Mouse (Mus musculus) adrenal gland, adult (tissue): Measurements from ENCODE around the gene Celf3.

Source experiments
- DNase-seq, 2 experiments: peaks; one replicate each; pipeline ENCODE4 v3.0.0; 2022 to 2023; ENCODE audit warnings: low spot score in 1 of 2; ENCODE audit not compliant: inconsistent age in 2 of 2

Gene Celf3

DNA sequence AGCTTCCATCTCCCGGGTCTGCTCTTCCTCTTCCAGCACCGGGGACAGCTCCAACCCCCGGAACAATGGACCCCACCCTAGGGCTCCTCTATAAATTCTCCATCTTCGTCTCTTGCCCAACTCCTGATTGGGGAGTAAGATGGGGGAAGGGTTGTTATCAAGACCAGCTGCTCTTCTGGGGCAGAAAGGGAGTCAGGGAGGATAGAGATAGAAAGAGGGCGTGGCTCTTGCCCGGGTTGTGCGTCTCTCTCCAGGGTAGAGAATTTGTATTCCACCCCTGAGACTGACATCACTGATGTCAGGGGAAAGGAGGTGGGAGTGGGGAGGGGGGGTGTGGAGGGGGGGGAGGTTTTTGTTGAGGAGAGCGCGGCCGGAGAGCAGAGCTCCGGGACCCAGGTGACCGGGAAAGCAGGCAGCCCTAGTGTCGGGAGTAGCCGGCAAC, at the start of gene Celf3:
TSS of gene Celf3 (plus strand) at position 315 of the 442 bp plus-strand sequence.
- peak; percentile 23 to 54 for DNase-seq

DNA sequence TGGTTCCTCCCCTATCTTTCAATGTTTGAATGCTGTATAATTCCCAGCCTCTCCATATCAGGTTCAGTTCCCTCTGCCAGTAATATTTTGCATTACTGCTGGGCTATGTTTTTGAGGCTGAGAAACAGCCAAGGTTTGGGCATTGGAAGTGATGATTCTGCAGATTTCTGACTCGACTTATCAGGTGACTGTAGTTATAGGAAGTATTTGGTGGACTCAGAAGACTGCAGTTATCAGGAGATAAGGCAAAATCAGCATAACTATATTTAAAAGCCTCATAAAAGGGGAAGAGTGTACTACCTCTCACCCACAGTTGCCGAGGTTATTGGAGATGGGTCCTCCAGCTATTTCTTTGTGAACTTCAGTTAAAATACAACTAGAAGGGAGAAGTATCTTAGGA, 47.1 kb upstream of the Celf3 start:
- DNase-seq: no peak

DNA sequence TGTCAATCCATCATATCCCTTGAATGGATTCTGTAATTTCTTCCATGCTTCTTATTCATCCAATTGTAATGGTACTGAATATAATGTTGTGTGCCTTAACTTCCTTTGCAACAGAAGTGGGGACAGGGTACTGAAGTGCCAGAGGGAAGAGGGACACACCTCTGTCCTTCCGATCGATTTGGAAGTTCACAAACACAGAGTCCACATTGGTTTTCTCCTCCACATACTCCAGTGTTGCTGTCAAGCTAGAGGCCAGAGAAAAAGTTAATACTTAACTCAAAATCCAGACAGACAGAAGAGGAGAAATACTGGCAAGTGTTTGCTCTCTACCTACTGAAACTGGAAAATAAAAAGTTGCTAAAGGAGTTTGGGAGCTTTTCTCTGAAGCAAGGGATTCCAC, 43.8 kb upstream of the Celf3 start:
- DNase-seq: no peak

DNA sequence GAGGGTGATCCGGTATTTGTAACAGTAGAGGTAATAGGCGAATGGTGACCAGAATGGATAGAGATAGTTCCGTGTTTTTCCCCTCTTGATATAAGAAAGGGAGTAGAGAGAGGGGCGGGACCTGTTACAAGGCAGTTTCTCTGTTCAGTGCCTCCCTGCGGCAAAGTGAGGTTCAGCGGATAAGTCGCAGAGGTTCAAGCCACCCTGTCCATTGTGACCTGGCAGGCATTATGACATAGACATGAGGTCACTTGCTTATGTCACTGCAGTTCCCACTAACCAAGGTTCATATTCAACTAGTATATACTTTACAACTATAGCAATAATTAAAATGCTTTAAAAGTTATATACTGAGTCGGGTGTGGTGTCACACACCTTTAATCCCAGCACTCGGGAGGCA, 41.7 kb upstream of the Celf3 start:
- no peak for DNase-seq

DNA sequence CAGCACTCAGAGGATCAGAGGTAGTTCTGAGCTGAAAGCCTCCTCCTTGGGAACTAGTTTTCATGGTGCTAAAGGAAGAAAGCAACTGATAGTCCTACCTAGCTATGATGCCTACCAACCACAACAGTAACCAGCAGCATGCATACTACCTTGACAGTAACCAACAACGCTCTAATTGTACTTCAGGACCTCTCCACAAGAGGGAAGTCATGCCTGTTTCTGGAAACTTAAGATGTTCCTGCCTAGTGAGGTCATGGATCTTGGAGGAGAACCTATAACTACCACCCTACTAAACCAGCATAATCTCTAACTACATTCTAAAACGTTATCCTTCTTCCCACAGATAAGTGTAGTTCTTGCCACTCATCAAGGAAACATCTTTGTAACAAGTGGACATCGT, 36.9 kb upstream of the Celf3 start:
- DNase-seq: peak in 1 of 2 experiments; percentile 37

DNA sequence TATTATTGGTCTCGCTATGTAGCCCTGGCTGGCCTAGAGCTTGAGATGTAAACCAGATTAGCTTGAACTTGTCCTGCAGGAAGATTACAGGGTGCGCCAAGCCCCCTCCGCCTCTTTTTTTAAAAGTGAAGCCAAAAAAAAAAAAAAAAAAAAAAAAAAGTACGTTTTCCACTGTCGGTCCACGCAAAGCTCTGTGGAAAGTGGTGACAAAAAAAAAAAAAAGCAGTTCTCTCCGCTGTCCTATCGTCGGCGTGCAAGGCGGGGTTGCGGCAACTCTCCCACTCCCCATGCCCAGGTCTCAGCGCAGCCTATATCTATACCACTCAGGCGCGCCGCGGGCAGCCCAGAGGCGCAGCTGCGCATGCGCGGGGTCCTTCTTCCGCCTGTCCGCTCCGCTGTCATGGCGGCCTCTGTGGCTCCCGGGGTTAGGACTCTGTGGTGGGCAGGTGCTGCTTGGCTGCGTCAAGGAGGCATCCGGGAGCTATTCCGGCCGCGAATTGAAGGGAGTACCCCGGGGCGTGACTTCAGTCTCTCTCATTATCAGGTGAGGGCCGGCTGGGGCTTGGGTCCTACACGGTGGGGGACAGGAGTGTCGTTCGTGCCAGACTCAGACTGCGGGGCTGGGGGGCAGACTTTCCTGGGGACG, 35.0 kb upstream of the Celf3 start, which contains the start of gene Mrpl9:
TSS of gene Mrpl9 (plus strand) at position 368 of the 646 bp plus-strand sequence.
- peak; percentile 95 to 97 for DNase-seq

DNA sequence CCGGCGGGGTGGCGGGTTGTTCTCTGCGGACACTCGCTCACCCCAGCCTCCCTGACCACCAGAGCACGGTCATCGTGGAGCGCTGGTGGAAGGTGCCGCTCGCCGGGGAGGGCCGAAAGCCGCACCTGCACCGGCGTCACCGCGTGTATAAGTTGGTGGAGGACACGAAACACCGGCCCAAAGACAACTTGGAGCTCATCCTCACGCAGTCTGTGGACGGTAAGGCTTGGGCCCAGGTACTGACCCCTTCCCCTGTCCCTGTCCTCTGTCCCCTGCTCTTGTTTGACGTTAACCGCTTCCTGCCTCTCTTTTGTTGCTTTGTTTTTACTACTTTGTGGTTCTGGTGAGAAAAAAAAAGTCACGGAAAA, 34.5 kb upstream of the Celf3 start, which contains the start of gene Oaz3:
TSS of gene Oaz3 (minus strand) at position 319 of the 368 bp plus-strand sequence.
- no peak for DNase-seq

DNA sequence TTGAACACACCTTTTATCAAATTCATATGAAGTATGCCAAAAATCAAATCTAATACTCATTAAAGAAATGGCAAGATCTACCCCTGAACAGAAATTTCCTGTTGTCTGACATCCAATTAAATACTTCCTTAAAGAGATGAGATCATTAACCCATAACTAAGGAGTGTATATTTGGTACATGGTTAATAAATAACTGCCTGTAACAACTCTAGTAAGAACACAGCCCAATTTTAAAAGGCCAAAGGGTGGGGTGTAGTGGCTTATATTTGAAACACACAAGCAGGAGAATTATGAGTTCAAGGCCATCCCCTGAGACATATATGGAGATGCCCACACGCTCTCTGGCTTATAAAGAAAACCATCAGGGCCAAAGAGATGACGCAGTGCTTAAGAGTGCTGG, 28.7 kb upstream of the Celf3 start:
- no peak for DNase-seq

DNA sequence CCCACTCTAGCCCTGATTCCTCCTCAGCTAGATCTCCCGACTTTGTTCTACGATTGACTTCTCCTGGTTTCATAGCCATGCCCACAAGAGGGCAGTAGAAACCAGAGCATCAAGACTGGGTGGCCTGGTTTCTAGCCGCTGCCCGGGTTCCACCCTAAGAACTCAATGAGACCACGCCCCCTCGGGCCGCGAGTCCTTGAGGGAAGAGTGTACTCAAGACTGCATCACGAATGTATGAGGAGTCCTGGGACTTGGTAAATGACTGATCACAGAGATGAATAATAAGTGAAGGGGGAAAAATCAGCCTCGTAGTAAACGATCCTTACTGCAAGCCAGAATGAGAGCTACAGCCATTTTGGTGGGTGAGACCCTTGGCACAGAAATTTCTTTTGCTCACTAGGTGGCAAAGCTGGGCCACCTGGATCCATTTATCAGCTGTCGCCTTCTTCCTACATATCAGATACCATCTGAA, 21.5 kb upstream of the Celf3 start:
- peak; percentile 86 to 94 for DNase-seq

DNA sequence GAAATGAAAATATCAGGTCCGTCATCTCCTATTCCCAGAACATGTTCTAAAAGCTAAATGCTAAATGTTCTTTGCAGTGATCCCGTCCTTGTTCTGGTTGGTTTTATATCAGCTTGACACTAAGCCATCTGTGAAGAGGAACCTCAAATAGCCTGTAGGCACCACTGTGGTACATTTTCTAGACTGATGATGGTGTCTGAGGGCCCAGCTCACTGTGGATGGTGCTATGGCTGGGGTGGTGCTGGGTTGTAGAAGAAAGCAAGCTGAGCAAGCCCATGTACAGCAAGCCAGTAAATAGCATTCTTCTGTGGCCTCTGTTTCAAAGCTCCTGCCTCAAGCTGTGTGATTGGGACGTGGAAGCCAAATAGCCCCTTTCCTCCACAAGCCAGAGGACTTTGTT, 21.0 kb upstream of the Celf3 start:
- DNase-seq: no peak

DNA sequence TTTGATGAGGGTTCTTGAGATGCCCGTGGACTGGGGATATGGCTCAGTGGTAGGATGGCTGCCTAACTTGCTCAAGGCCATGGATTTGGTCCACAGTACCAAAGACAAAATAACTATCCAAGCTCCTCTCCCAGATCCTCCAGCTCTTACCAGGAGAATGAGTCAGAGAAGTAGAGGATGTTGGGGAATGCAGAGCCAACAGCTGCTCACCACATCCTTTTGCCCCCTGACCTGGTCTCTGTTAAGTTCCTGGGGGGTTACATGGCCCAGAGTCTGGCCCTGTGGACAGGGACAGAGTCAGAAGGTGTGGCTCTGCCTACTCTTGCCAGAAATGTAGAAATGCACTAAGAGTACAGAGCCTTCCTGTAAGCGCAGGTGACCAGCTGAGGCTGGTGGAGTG, 18.3 kb upstream of the Celf3 start:
- DNase-seq: no peak

DNA sequence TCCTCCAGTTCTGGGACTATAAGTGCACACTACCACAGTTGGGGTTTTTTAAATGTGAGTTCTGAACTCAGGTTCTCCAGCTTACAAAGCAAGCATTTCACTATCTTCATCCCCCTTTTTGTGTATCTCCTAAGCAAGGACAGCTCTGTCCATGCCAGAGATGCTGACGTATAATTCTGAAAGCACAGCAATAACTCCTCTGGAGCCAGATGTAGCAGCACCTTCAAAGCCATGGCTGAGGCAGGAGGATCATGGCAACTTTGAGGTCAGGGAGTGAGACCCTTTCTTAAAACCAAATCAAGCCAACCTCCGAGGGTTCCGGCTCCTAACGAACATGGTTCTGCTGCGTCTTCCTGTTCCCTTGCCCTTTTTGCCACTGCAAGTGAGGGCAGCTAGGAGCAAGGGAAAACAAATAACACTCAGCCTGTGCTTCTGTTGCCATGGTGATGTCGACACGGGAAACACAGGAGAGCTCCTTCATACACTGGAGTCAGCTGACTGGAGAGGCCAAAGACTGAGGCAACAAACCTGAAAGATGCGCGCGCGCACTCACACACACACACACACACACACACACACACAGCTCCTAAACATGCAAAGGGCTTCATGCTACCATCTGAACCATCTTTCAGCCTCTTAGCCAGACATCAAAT, 14.0 kb upstream of the Celf3 start:
- peak in 1 of 2 experiments; percentile 47 for DNase-seq

DNA sequence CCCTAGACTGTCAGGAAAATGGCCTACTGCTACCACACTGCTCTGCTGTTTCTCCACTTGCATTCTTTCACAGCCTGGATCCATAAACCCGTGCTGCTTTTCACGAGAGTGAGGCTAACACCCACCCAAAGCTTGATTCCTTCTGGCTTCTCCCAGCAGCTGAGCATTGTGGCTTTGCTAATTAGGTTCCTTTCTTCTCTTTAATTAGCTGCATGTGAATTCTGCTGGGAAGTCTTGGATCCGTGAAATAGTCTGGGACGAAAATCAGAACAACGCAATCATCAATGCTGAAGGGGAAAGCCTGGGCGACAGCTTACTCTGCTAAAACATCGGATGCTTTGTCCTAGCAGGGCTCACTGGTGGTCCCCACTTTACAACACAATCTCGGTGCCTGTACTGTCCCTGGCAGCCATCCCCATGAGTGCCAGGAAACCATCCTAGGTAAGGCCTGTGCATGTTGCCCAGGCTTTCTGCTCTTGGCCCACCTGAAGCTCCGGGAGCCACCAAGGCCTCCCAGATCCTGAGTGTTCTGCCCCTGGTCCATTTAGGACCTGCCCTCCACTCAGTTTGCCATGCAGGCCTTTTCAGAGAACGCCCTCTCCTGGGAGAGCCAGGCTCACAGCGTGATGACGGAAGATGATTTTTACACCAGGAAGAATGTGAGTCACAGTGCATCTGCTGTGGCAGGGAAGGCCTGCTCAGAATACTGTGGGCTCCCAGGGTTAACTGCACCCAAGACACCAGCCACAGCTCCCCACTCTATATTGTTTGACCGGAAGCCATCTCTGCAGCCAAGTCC, 12.3 kb upstream of the Celf3 start:
- DNase-seq: no peak

DNA sequence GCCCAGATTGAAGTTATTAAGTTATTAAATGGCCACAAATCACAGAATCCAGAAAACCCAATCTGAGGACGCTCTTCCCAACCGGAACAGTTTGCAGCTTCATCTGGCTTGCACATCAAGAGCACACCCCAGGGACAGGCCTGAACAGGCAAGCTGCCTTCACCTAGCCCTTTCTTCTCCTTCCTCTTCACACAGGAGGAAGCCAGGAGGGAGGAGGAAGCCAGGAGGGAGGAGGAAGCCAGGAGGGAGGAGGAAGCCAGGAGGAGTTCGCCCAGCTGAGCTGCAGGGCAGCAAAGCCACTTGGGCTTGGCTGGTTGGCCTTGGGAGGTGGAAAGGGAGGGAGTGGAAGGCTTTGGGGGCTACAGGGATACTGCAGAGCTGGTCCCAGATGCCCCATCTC, 9.2 kb upstream of the Celf3 start:
- DNase-seq: no peak

DNA sequence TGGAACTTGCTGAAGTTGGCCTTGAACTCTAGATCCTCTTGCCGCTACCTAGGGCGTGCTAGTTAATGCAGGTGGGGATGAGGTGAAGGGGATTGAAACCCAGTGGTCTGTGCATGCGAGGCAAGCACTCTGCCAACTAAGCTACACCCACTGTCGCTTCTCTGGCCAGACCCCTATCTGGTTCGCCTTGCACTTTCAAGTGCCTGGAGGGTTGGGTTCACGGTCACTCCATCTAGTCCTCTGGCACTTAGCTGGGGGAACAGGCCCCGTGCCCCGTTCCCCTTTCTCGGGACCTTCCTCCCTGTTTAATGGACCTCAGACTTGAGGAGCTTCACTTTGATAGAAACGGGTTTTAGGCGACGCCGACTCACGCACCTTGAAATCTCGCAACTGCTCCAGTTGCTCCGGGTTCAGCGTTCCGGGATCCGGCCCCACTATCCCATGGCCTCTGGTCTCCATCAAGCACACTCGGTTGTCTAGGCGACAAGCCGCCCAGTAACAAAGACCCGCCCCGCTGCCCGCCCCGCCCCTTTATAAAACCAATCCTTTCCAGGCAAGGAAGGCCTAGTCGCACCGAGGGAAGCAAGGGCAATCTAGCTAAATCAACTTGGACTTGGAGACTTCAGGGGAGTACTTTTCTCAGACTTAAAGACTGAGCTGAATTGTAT, 5.5 kb upstream of the Celf3 start:
- peak; percentile 23 to 58 for DNase-seq

DNA sequence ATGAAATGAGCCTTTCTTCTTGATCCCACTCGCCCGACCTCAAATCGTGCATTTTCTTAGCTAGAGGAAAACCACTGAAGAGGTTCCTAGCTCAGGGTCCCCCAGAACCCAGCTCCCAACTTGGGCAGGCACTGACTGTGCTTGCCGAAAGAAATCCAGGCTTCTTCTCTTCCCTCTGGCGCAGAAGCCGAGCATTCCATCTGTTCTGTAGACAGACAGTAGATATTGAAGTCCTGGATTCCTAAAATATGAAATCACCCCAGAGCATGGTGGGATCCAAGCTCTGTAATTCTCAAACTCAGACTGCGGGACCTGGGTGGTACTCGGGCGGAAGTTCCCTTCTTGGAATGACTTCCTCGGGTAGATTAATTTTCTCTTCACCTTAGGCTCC, 5.0 kb upstream of the Celf3 start:
- no peak for DNase-seq

DNA sequence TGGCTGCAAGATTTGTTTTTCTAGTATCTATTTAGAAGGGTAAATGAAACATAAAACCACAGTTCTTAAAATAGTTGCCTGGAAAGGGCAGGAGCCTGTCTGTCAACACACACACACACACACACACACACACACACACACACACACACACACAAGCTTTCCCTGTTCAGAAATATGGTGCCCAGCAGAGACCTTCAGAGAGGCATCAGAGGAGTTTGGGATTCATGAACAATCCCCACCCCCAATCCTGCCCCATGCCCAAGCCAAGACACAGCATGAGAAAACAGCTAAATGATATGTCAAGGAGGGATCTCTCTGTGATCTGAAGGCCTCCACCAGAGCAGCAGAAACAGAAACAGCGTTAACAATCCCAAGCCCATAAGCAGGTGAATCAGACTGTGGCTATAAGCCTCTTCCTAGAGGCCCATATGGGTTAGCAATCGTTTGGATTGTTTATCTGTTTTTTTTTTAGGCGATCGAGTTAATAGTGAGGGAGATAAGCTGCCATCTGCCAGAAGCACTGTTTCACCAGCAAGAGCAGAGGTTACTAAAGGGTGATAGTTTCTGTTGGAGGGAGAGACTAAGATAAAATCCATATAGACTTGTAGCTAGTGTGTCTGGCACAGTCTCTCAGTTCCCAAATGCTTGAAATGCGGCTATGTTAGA, 4.4 kb upstream of the Celf3 start:
- DNase-seq: no peak

DNA sequence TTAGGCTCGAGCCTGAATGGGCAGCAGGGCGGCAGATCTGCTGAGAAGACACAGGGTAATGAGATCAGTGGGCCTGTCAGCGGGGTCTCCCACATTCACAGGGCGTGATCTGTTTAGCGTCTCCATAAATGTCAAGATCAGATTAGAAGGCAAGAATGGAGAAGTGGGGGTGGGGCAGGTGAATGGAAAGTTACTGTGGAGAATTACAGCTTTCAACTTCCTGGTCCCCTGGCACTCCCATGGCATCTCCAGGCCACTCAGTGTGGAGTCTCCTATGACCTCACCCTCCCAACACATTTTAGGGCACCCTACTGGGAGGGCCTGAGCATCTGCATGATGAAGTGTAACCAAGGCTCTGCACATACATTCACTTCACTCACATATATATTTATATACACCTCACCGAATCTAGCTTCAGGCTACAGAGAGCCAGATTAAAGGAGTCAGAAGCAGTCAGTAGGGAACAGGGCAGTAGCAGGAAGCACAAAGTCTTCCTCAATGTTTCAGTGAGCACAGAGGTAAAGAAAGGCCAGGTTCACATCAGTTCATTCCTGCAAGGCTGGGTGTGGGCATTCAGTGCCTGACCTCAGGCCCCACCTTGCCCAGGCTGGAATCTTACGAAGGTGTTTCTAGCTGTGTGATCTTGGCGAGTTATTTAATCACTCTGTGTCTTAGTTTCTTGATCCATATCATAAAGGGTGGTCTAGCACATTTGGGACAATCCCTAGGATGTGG, 1.6 kb upstream of the Celf3 start:
- DNase-seq: peak in 1 of 2 experiments; percentile 47

DNA sequence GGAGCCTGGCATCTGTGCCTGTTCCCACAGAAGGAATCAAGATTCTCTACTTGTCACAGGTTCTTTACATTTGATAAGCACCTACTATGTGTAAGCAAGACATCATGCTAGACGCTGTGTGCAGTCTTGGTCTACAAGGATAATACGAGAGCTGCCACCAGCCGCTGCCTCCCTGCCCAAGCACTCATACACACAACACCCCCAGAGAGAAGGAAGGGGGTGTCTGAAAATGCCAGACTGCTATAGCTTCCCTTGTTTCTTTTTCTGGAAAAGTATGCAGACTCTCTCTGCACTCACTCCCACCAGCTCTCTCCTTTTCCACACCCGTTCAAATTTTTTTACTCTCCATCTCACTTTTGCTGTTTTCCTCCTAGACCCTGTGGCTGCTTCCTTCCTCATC, 651 bp upstream of the Celf3 start:
- no peak for DNase-seq

DNA sequence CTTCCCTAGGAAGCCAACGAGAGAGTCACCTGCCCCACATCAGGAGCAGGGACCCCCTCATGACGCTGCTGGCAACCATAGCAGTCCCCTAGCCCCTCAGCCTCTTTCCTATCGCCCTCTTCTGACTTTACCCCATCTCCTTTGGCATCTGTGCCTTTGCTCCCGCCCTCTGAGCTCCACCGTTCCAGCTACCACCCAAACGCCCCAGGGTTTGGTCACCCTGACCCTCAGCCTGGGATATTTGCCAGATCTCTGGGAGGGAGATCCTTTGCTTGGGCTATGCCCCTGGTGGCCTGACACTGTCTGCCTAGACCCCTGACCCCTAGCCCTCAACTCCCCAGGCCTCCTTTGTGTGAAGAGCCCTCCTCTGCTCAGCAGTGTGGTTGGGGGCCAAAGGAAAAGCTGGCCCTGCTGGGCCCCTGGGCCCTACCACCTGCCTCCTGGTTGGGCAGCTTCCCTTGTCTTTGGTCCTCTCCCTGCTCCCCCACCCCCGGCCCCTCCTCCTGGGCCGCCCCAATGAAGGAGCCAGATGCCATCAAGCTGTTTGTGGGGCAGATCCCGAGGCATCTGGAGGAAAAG, 585 bp downstream of the Celf3 start:
- DNase-seq: no peak
